ENCODE assay signal across 14 mouse cellular contexts in the genomic region with DNA sequence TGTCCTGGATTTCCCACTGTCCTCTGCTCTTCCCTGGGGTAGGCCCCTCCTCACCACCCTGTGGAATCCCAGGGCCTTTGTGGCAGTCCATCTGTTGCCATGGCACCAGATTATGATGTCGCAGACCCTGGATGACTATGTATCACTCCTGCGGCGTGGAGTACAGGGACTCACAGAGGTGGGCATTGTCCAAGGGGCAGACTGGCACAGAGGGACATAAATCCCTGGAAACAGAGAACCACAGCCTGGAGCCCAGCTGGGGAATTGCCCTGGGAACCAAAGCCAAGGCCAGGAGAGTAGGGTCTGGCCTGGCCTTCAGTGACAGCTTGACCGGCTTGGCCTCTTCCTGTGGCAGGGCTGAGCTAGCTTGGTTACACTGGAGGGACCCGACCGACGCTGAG. TPM values are rescaled to one million over a fixed set of nuclear protein-coding genes. Genes with fewer than 3 reads are reported as not detected.
DNase-seq lines count a peak whose midpoint lies in the region; ATAC-seq lines count a peak whose summit lies in the region.
"Had no signal": no experiment of that assay in that cellular context is flagged by ENCODE, and none has a peak within 500 bp of the region (broad histone marks: within the 10 kb centered on the region; RNA-seq: fewer than 3 reads in every experiment).

No protein-coding gene starts in this region.

- peak; percentile 47; the same call in 1 of the 2 replicates for ATAC-seq in embryonic facial prominence, embryonic 14.5 days (ENCODE audit: low read depth)
- peak; percentile 55 for ATAC-seq in hindbrain, embryonic 16.5 days
- peak; percentile 46 for ATAC-seq in neural tube, embryonic 14.5 days (ENCODE audit: low read depth)

- DNase-seq in cerebellum, adult 11-12 months = peak; percentile 60
- DNase-seq in cerebellum, adult 11 months = no peak
- DNase-seq in embryonic facial prominence, embryonic 14.5 days (ENCODE audit: low spot score) = no peak
- no peak for DNase-seq in adrenal gland, postnatal 4 days (ENCODE audit: low spot score in 2 of 2)
- DNase-seq in thymus, postnatal 25 days = no peak
- no peak for DNase-seq in urinary bladder, postnatal 36 days (ENCODE audit: low spot score in 2 of 2)
- DNase-seq: adrenal gland, adult 8-10 months; heart, postnatal 10 days; kidney, postnatal 14 days; lung, embryonic 14.5 days; thymus, postnatal 36 days had no signal

- H3K9ac ChIP-seq in embryonic facial prominence, embryonic 14.5 days (ENCODE audit: low read depth, low read length) = no peak overlapping the region
- peak overlapping the region; percentile 45 for H3K9ac ChIP-seq in hindbrain, embryonic 16.5 days (ENCODE audit: low read depth, low read length)
- no peak overlapping the region for H3K9ac ChIP-seq in neural tube, embryonic 14.5 days (replicated peaks; ENCODE audit: low read depth, low read length)
- H3K9ac ChIP-seq: lung, embryonic 14.5 days had no signal

- no peak overlapping the region for H3K27ac ChIP-seq in embryonic facial prominence, embryonic 14.5 days (replicated peaks; ENCODE audit: low read depth, low read length)
- peak overlapping the region; percentile 60 for H3K27ac ChIP-seq in hindbrain, embryonic 16.5 days (ENCODE audit: low read depth, low read length)
- peak overlapping the region; percentile 40 for H3K27ac ChIP-seq in neural tube, embryonic 14.5 days (ENCODE audit: low read depth, low read length)

- H3K27me3 ChIP-seq in embryonic facial prominence, embryonic 14.5 days (replicated peaks; ENCODE audit: control insufficient read depth, insufficient read depth, low read length) = no peaks in the 10 kb centered on the region
- no peaks in the 10 kb centered on the region for H3K27me3 ChIP-seq in hindbrain, embryonic 16.5 days (replicated peaks; ENCODE audit: control insufficient read depth, insufficient read depth, low read length)
- no peaks in the 10 kb centered on the region for H3K27me3 ChIP-seq in neural tube, embryonic 14.5 days (ENCODE audit: control insufficient read depth, insufficient read depth, low read length)

- H3K4me1 ChIP-seq in embryonic facial prominence, embryonic 14.5 days (ENCODE audit: control insufficient read depth, insufficient read depth, low read length) = peaks cover 21% of the 10 kb centered on the region
- H3K4me1 ChIP-seq in hindbrain, embryonic 16.5 days (ENCODE audit: control insufficient read depth, insufficient read depth, low read depth, low read length) = peaks cover 87% of the 10 kb centered on the region
- peaks cover 91% of the 10 kb centered on the region for H3K4me1 ChIP-seq in neural tube, embryonic 14.5 days (ENCODE audit: control insufficient read depth, insufficient read depth, low read length)

- no peak overlapping the region for H3K4me2 ChIP-seq in embryonic facial prominence, embryonic 14.5 days (ENCODE audit: low read depth, low read length)
- no peak overlapping the region for H3K4me2 ChIP-seq in hindbrain, embryonic 16.5 days (ENCODE audit: low read length)
- no peak overlapping the region for H3K4me2 ChIP-seq in neural tube, embryonic 14.5 days (ENCODE audit: low read depth, low read length)
- H3K4me2 ChIP-seq: lung, embryonic 14.5 days had no signal

- no peak overlapping the region for H3K4me3 ChIP-seq in embryonic facial prominence, embryonic 14.5 days (ENCODE audit: low read depth, low read length)
- H3K4me3 ChIP-seq in hindbrain, embryonic 16.5 days (ENCODE audit: low read length) = no peak overlapping the region
- H3K4me3 ChIP-seq in neural tube, embryonic 14.5 days (ENCODE audit: low read depth, low read length) = no peak overlapping the region

- WGBS in embryonic facial prominence, embryonic 14.5 days = 77% methylated on average over 7 of the region's 7 CpGs
- WGBS in hindbrain, embryonic 16.5 days = 19% methylated on average over 7 of the region's 7 CpGs
- WGBS in neural tube, embryonic 14.5 days = 15% methylated on average over 7 of the region's 7 CpGs

- H3K36me3 ChIP-seq in embryonic facial prominence, embryonic 14.5 days (ENCODE audit: control insufficient read depth, insufficient read depth, low read length) = no peaks in the 10 kb centered on the region
- H3K36me3 ChIP-seq in hindbrain, embryonic 16.5 days (ENCODE audit: control insufficient read depth, insufficient read depth, low read length) = no peaks in the 10 kb centered on the region
- no peaks in the 10 kb centered on the region; the same call in 1 of the 2 replicates for H3K36me3 ChIP-seq in neural tube, embryonic 14.5 days (ENCODE audit: control insufficient read depth, insufficient read depth, low read length)

- H3K9me3 ChIP-seq in embryonic facial prominence, embryonic 14.5 days (ENCODE audit: control insufficient read depth, low read length) = no peaks in the 10 kb centered on the region
- H3K9me3 ChIP-seq in hindbrain, embryonic 16.5 days (ENCODE audit: control insufficient read depth, low read length) = no peaks in the 10 kb centered on the region
- no peaks in the 10 kb centered on the region for H3K9me3 ChIP-seq in neural tube, embryonic 14.5 days (ENCODE audit: control insufficient read depth, low read length)
- H3K9me3 ChIP-seq: G1E had no signal

RNA-seq across cellular contexts. Expression of a gene that starts 28.8 kb away (rescaled TPM):
- 4.0 and 4.1 TPM in 2 replicates for polyA plus RNA-seq in embryonic facial prominence, embryonic 14.5 days (2014; fragmentation: Nextera tagmentation; extraction: Ambion mirVana)
- polyA plus RNA-seq in hindbrain, embryonic 16.5 days (2015; fragmentation: Nextera tagmentation; extraction: Ambion mirVana) = 23.8 and 34.7 TPM in 2 replicates
- polyA plus RNA-seq in neural tube, embryonic 14.5 days (2014; fragmentation: Nextera tagmentation; extraction: Ambion mirVana) = 71.4 and 77.5 TPM in 2 replicates
- total RNA-seq in adrenal gland, postnatal 4 days (2021) = 1 to 10 TPM; 8.8 to 8.9 TPM

RNA-seq across cellular contexts. Expression of a gene that starts 48.7 kb away (rescaled TPM):
- 171 and 176 TPM in 2 replicates for polyA plus RNA-seq in embryonic facial prominence, embryonic 14.5 days (2014; fragmentation: Nextera tagmentation; extraction: Ambion mirVana)
- 87.7 and 88.8 TPM in 2 replicates for polyA plus RNA-seq in hindbrain, embryonic 16.5 days (2015; fragmentation: Nextera tagmentation; extraction: Ambion mirVana)
- 104 and 120 TPM in 2 replicates for polyA plus RNA-seq in neural tube, embryonic 14.5 days (2014; fragmentation: Nextera tagmentation; extraction: Ambion mirVana)
- 100 to 1,000 TPM; 108 to 111 TPM for total RNA-seq in adrenal gland, postnatal 4 days (2021)

RNA-seq across cellular contexts. Expression of a gene that starts 58.8 kb away (rescaled TPM):
- polyA plus RNA-seq in embryonic facial prominence, embryonic 14.5 days (2014; fragmentation: Nextera tagmentation; extraction: Ambion mirVana) = 158 and 164 TPM in 2 replicates
- polyA plus RNA-seq in hindbrain, embryonic 16.5 days (2015; fragmentation: Nextera tagmentation; extraction: Ambion mirVana) = 95.5 and 98.6 TPM in 2 replicates
- 82.6 and 91.7 TPM in 2 replicates for polyA plus RNA-seq in neural tube, embryonic 14.5 days (2014; fragmentation: Nextera tagmentation; extraction: Ambion mirVana)
- total RNA-seq in adrenal gland, postnatal 4 days (2021) = 10 to 100 TPM; 76.9 to 89.9 TPM
